In genomic region chr11:110252256-110252655, GRCm38 (mm10) we compare ENCODE assay signal across 21 mouse cellular contexts. TPM values are rescaled to one million over a fixed set of nuclear protein-coding genes. Genes with fewer than 3 reads are reported as not detected.
DNase-seq lines count a peak whose midpoint lies in the region; ATAC-seq and TF ChIP-seq lines count a peak whose summit lies in the region.
"Had no signal": no experiment of that assay in that cellular context is flagged by ENCODE, and none has a peak within 500 bp of the region (broad histone marks: within the 10 kb centered on the region; RNA-seq: fewer than 3 reads in every experiment).

No protein-coding gene starts in this region.

- ATAC-seq in liver, embryonic 12.5 days = no peak
- ATAC-seq in lung, embryonic 14.5 days (ENCODE audit: insufficient read depth) = no peak
- no peak for ATAC-seq in lung, postnatal 0 days
- ATAC-seq: activated CD4-positive, CD25-positive, alpha-beta regulatory T cell, adult 4 months; forebrain, embryonic 13.5 days; forebrain, embryonic 16.5 days; hindbrain, postnatal 0 days; inflammation-experienced regulatory T-cells, adult 6 months had no signal

- H3K9ac ChIP-seq in liver, adult 2 months (ENCODE audit: low read depth, low read length) = no peak overlapping the region
- H3K9ac ChIP-seq in liver, embryonic 12.5 days = no peak overlapping the region
- H3K9ac ChIP-seq in lung, embryonic 14.5 days = no peak overlapping the region
- H3K9ac ChIP-seq in lung, postnatal 0 days (replicated peaks; ENCODE audit: low read depth) = no peak overlapping the region
- H3K9ac ChIP-seq: forebrain, embryonic 13.5 days had no signal

- H3K4me1 ChIP-seq in liver, adult 2 months (ENCODE audit: control insufficient read depth, insufficient read depth, low read length) = peaks cover 14% of the 10 kb centered on the region; the same call in 1 of the 2 replicates
- H3K4me1 ChIP-seq in liver, embryonic 12.5 days = no peaks in the 10 kb centered on the region
- no peaks in the 10 kb centered on the region for H3K4me1 ChIP-seq in lung, embryonic 14.5 days (ENCODE audit: insufficient read depth)
- no peaks in the 10 kb centered on the region for H3K4me1 ChIP-seq in lung, postnatal 0 days (ENCODE audit: insufficient read depth, low read depth, low read length)
- H3K4me1 ChIP-seq: forebrain, embryonic 13.5 days; heart, embryonic 10.5 days; heart, embryonic 13.5 days had no signal

- no peak for TF ChIP-seq CTCF in gastrocnemius, adult 2 months (IDR thresholded peaks at IDR 0.05)
- TF ChIP-seq CTCF in liver, adult 2 months (IDR thresholded peaks at IDR 0.05; ENCODE audit: low read depth, low read length) = no peak
- no peak for TF ChIP-seq CTCF in lung, embryonic 14.5 days (IDR thresholded peaks at IDR 0.05; ENCODE audit: low read depth)
- TF ChIP-seq CTCF in lung, postnatal 0 days (IDR thresholded peaks at IDR 0.05) = no peak

- no peak for DNase-seq in gastrocnemius, adult 2 months
- no peak for DNase-seq in gastrocnemius, postnatal 4 days (ENCODE audit: low spot score in 2 of 2)
- DNase-seq in liver, adult 2 months (ENCODE audit: extremely low read depth, low read depth, low spot score) = peak; percentile 97
- peak; percentile 7 for DNase-seq in lung, embryonic 14.5 days
- DNase-seq in lung, postnatal 0 days (ENCODE audit: low spot score) = no peak
- DNase-seq: adrenal gland, adult 8-10 months; adrenal gland, postnatal 25 days; cerebellum, adult 18-20 months; cerebellum, adult 9-10 months; cerebellum, postnatal 14 days; gastrocnemius, postnatal 14 days had no signal

- peaks cover 10% of the 10 kb centered on the region for H3K36me3 ChIP-seq in liver, adult 2 months (ENCODE audit: control insufficient read depth, insufficient read depth, low read length)
- no peaks in the 10 kb centered on the region for H3K36me3 ChIP-seq in liver, embryonic 12.5 days
- H3K36me3 ChIP-seq in lung, embryonic 14.5 days (ENCODE audit: insufficient read depth) = no peaks in the 10 kb centered on the region
- no peaks in the 10 kb centered on the region for H3K36me3 ChIP-seq in lung, postnatal 0 days (ENCODE audit: insufficient read depth, low read length)
- H3K36me3 ChIP-seq: forebrain, embryonic 10.5 days; heart, embryonic 10.5 days; heart, embryonic 13.5 days had no signal

- no peaks in the 10 kb centered on the region for H3K79me2 ChIP-seq in liver, adult 2 months (ENCODE audit: control insufficient read depth, insufficient read depth, low read length)

- H3K27me3 ChIP-seq in liver, adult 2 months (ENCODE audit: control insufficient read depth, insufficient read depth, low read length) = no peaks in the 10 kb centered on the region
- H3K27me3 ChIP-seq in liver, embryonic 12.5 days (replicated peaks) = no peaks in the 10 kb centered on the region
- H3K27me3 ChIP-seq in lung, embryonic 14.5 days (ENCODE audit: insufficient read depth, low read length) = no peaks in the 10 kb centered on the region
- H3K27me3 ChIP-seq in lung, postnatal 0 days (replicated peaks; ENCODE audit: insufficient read depth, low read length) = no peaks in the 10 kb centered on the region
- H3K27me3 ChIP-seq: forebrain, embryonic 13.5 days; heart, embryonic 13.5 days had no signal

- intact Hi-C loops in gastrocnemius, adult 2 months (cut with DNase I) = no loop called here

- no peak overlapping the region for H3K4me2 ChIP-seq in liver, embryonic 12.5 days
- no peak overlapping the region for H3K4me2 ChIP-seq in lung, embryonic 14.5 days
- no peak overlapping the region for H3K4me2 ChIP-seq in lung, postnatal 0 days (replicated peaks; ENCODE audit: low read depth, low read length)

- H3K4me3 ChIP-seq in gastrocnemius, adult 2 months = no peak overlapping the region; the same call in 1 of the 2 replicates
- H3K4me3 ChIP-seq in liver, adult 2 months (ENCODE audit: insufficient read depth, low read depth, low read length) = peak overlapping the region; percentile 41; the same call in 1 of the 2 replicates
- no peak overlapping the region for H3K4me3 ChIP-seq in liver, embryonic 12.5 days
- H3K4me3 ChIP-seq in lung, embryonic 14.5 days (ENCODE audit: low read depth, low read length) = no peak overlapping the region
- H3K4me3 ChIP-seq in lung, postnatal 0 days (ENCODE audit: low read depth, low read length) = no peak overlapping the region
- H3K4me3 ChIP-seq: forebrain, embryonic 13.5 days had no signal

- 24% methylated on average over 3 of the region's 3 CpGs for WGBS in liver, adult 2 months
- WGBS in liver, embryonic 12.5 days (ENCODE audit: insufficient replicate concordance) = 54% methylated on average over 3 of the region's 3 CpGs
- 37% methylated on average over 3 of the region's 3 CpGs for WGBS in lung, embryonic 14.5 days
- WGBS in lung, postnatal 0 days = 52% methylated on average over 3 of the region's 3 CpGs

- TF ChIP-seq EP300 in lung, postnatal 0 days (IDR thresholded peaks at IDR 0.05) = no peak

- peak overlapping the region; percentile 77 for H3K27ac ChIP-seq in gastrocnemius, adult 2 months
- H3K27ac ChIP-seq in liver, adult 2 months (replicated peaks; ENCODE audit: insufficient read depth, low read depth, low read length) = no peak overlapping the region
- H3K27ac ChIP-seq in liver, embryonic 12.5 days = no peak overlapping the region
- H3K27ac ChIP-seq in lung, embryonic 14.5 days (ENCODE audit: low read depth) = no peak overlapping the region
- H3K27ac ChIP-seq in lung, postnatal 0 days (ENCODE audit: low read length) = no peak overlapping the region
- H3K27ac ChIP-seq: forebrain, embryonic 10.5 days; forebrain, embryonic 13.5 days; heart, embryonic 10.5 days; heart, embryonic 13.5 days; hindbrain, embryonic 14.5 days; hindbrain, postnatal 0 days had no signal

- H3K9me3 ChIP-seq in liver, embryonic 12.5 days (replicated peaks) = no peaks in the 10 kb centered on the region
- no peaks in the 10 kb centered on the region for H3K9me3 ChIP-seq in lung, embryonic 14.5 days (ENCODE audit: low read depth, low read length)
- H3K9me3 ChIP-seq in lung, postnatal 0 days (ENCODE audit: low read length) = no peaks in the 10 kb centered on the region
- H3K9me3 ChIP-seq: forebrain, embryonic 10.5 days; forebrain, embryonic 13.5 days; heart, embryonic 10.5 days; heart, embryonic 13.5 days had no signal

- no peak for TF ChIP-seq POLR2A in liver, adult 2 months (IDR thresholded peaks at IDR 0.05; ENCODE audit: extremely low read depth, insufficient read depth, low read length)

RNA-seq across cellular contexts. Expression of gene Abca6, which starts 0.7 kb away (rescaled TPM):
- 1 to 10 TPM; 3.1 to 3.3 TPM for total RNA-seq in gastrocnemius, adult 2 months (2021)
- 1 to 10 TPM; 5.3 to 7.4 TPM for total RNA-seq in gastrocnemius, postnatal 4 days (2021)
- total RNA-seq in liver, adult 2 months (2014; rRNA removed) = 285 and 296 TPM in 2 replicates
- polyA plus RNA-seq in liver, adult 2 months (2012; rRNA removed) = 20.9 and 24.9 TPM in 2 replicates
- polyA plus RNA-seq in liver, embryonic 12.5 days (2016; fragmentation: Nextera tagmentation; extraction: Ambion mirVana) = 3.3 TPM in 2 replicates
- polyA plus RNA-seq in lung, embryonic 14.5 days (2014; fragmentation: Nextera tagmentation; extraction: Ambion mirVana) = 2.1 and 2.2 TPM in 2 replicates
- 1.6 and 2.3 TPM in 2 replicates for polyA plus RNA-seq in lung, postnatal 0 days (2015; fragmentation: Nextera tagmentation; extraction: Ambion mirVana)
- polyA plus RNA-seq: activated CD4-positive, CD25-positive, alpha-beta regulatory T cell, adult 4 months; inflammation-experienced regulatory T-cells, adult 6 months had no signal

Comparison
In these comparisons a context has a peak if more than half of its experiments do, and no peak if none do; other contexts are left out.
1. DNase-seq: peak in liver, adult 2 months (single experiment) and lung, embryonic 14.5 days (single experiment); none in gastrocnemius, adult 2 months (single experiment), gastrocnemius, postnatal 4 days (0 of 2) and lung, postnatal 0 days (single experiment).